Mouse (Mus musculus): ENCODE results near the gene Rras. TPM values are rescaled to one million over a fixed set of nuclear protein-coding genes. Genes with fewer than 3 reads are reported as not detected.

The Rras gene
- total RNA-seq (2022), result 10 to 100 TPM; 20.1 to 25.7 (median 21.3) TPM

GRCm38 (mm10) chr7:45017242-45018061 is at the start of gene Rras:
Gene Rras, plus strand, starts transcription at chr7:45017961.
- DNase-seq (ENCODE audit: low spot score in 2 of 2), result peak; percentile 90 to 92

GRCm38 (mm10) chr7:44970231-44970691 is 47.5 kb upstream of the Rras start:
- DNase-seq (ENCODE audit: low spot score in 2 of 2), result peak; percentile 75 to 81

- DNase-seq (ENCODE audit: low spot score in 2 of 2), result no peak
Measured at GRCm38 (mm10) chr7:44971142-44971541, 46.6 kb upstream of the Rras start.

GRCm38 (mm10) chr7:44973415-44974130 is 44.2 kb upstream of the Rras start:
- no peak for DNase-seq (ENCODE audit: low spot score in 2 of 2)

- DNase-seq (ENCODE audit: low spot score in 2 of 2), result peak; percentile 45 to 66
Measured at GRCm38 (mm10) chr7:44974383-44975116, 43.2 kb upstream of the Rras start, which contains the start of gene Cpt1c. Gene Cpt1c, minus strand, starts transcription at chr7:44974851.

GRCm38 (mm10) chr7:44975117-44975419 is 42.7 kb upstream of the Rras start:
- DNase-seq (ENCODE audit: low spot score in 2 of 2), result no peak

- DNase-seq (ENCODE audit: low spot score in 2 of 2), result no peak
Measured at GRCm38 (mm10) chr7:44978300-44978699, 39.5 kb upstream of the Rras start.

GRCm38 (mm10) chr7:44981539-44981938 is 36.2 kb upstream of the Rras start:
- no peak for DNase-seq (ENCODE audit: low spot score in 2 of 2)

GRCm38 (mm10) chr7:44983085-44983484 is 34.7 kb upstream of the Rras start:
- DNase-seq (ENCODE audit: low spot score in 2 of 2), result peak; percentile 81 to 82

- DNase-seq (ENCODE audit: low spot score in 2 of 2), result peak in 1 of 2 experiments; percentile 70
Measured at GRCm38 (mm10) chr7:44983944-44984832, 33.6 kb upstream of the Rras start.

- no peak for DNase-seq (ENCODE audit: low spot score in 2 of 2)
Measured at GRCm38 (mm10) chr7:44984833-44985164, 33.0 kb upstream of the Rras start.

- peak; percentile 56 to 73 for DNase-seq (ENCODE audit: low spot score in 2 of 2)
Measured at GRCm38 (mm10) chr7:44985595-44986191, 32.1 kb upstream of the Rras start.

GRCm38 (mm10) chr7:44986192-44986878 is 31.4 kb upstream of the Rras start, which contains the start of gene Prmt1:
Gene Prmt1, minus strand, starts transcription at chr7:44986568.
- peak; percentile 98 to 99 for DNase-seq (ENCODE audit: low spot score in 2 of 2)

GRCm38 (mm10) chr7:44986879-44987718 is 30.7 kb upstream of the Rras start:
- DNase-seq (ENCODE audit: low spot score in 2 of 2), result no peak

- no peak for DNase-seq (ENCODE audit: low spot score in 2 of 2)
Measured at GRCm38 (mm10) chr7:44996672-44997071, 21.1 kb upstream of the Rras start.

- DNase-seq (ENCODE audit: low spot score in 2 of 2), result peak; percentile 93 to 94
Measured at GRCm38 (mm10) chr7:44997231-44997939, 20.4 kb upstream of the Rras start, which contains the start of gene Irf3. Gene Irf3, plus strand, starts transcription at chr7:44997648.

- DNase-seq (ENCODE audit: low spot score in 2 of 2), result no peak
Measured at GRCm38 (mm10) chr7:44997940-44998428, 19.8 kb upstream of the Rras start.

- DNase-seq (ENCODE audit: low spot score in 2 of 2), result peak in 1 of 2 experiments; percentile 51
Measured at GRCm38 (mm10) chr7:44998501-44998955, 19.2 kb upstream of the Rras start, which contains the start of gene Bcl2l12. Gene Bcl2l12, minus strand, starts transcription at chr7:44998712.
